Comparison of ENCODE assay signal across 10 mouse cellular contexts in the genomic region with DNA sequence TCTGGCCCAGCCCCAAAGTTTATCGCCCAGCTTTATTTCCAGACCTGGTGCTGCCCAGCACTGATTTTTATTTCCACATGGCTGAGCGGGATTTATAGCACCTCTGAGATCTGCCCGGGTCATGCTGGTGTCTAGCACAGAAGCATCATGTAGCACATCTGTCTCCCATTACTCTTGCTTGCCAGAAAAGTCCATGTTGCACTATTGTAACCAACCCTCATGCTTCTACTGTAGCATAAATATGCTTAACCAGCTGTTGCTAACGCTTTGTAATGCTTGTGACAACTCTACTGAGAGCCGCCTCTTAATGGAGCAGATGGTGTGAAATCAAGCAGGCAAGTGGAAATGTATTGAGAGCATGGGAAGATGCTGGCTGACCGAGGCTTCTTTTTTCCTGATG.
A peak's percentile ranks its signal among the peaks of the same experiment; 100 is the strongest.
DNase-seq lines count a peak whose midpoint lies in the region; ATAC-seq lines count a peak whose summit lies in the region.
"Had no signal": no experiment of that assay in that cellular context is flagged by ENCODE, and none has a peak within 500 bp of the region (broad histone marks: within the 10 kb centered on the region; RNA-seq: fewer than 3 reads in every experiment).

No protein-coding gene starts in this region.

- peak; percentile 82 for ATAC-seq in forebrain, embryonic 16.5 days

- no peak overlapping the region for H3K9ac ChIP-seq in forebrain, embryonic 16.5 days (replicated peaks; ENCODE audit: low read depth, low read length)
- H3K9ac ChIP-seq: heart, embryonic 12.5 days had no signal

- H3K4me2 ChIP-seq in forebrain, embryonic 16.5 days (ENCODE audit: low read length) = no peak overlapping the region
- H3K4me2 ChIP-seq: heart, embryonic 12.5 days had no signal

- whole genome bisulfite sequencing in forebrain, embryonic 16.5 days = 53% methylated on average over 6 of the region's 6 CpGs

- no peak overlapping the region for H3K4me3 ChIP-seq in forebrain, embryonic 16.5 days (replicated peaks; ENCODE audit: low read length)
- H3K4me3 ChIP-seq: heart, embryonic 12.5 days had no signal

- H3K9me3 ChIP-seq in forebrain, embryonic 16.5 days (ENCODE audit: control insufficient read depth, low read length) = no peaks in the 10 kb centered on the region
- H3K9me3 ChIP-seq: G1E; heart, embryonic 12.5 days had no signal

- no peaks in the 10 kb centered on the region for H3K36me3 ChIP-seq in forebrain, embryonic 16.5 days (ENCODE audit: control insufficient read depth, insufficient read depth)
- H3K36me3 ChIP-seq: G1E; heart, embryonic 12.5 days had no signal

- no peaks in the 10 kb centered on the region for H3K4me1 ChIP-seq in forebrain, embryonic 16.5 days (replicated peaks; ENCODE audit: control insufficient read depth, insufficient read depth, low read length)
- H3K4me1 ChIP-seq: heart, embryonic 12.5 days had no signal

- no peaks in the 10 kb centered on the region for H3K27me3 ChIP-seq in forebrain, embryonic 16.5 days (replicated peaks; ENCODE audit: control insufficient read depth, insufficient read depth, low read length)

- no peak overlapping the region for H3K27ac ChIP-seq in forebrain, embryonic 16.5 days (ENCODE audit: low read length)

- DNase-seq in kidney, postnatal 14 days = peak; percentile 13
- DNase-seq in kidney, adult 9 months = no peak
- peak; percentile 60 for DNase-seq in embryo, embryonic 11 days
- peak; percentile 50 for DNase-seq in neural tube, embryonic 10.5 days (ENCODE audit: extremely low spot score, low spot score)
- no peak for DNase-seq in gastrocnemius, postnatal 4 days (ENCODE audit: low spot score in 2 of 2)
- no peak for DNase-seq in cerebellum, adult 18-20 months
- DNase-seq: lung, postnatal 10 days had no signal

Comparison
In these comparisons a context has a peak if more than half of its experiments do, and no peak if none do; other contexts are left out.
1. DNase-seq: peak in kidney, postnatal 14 days (single experiment), embryo, embryonic 11 days (single experiment) and neural tube, embryonic 10.5 days (single experiment); none in kidney, adult 9 months (single experiment), gastrocnemius, postnatal 4 days (0 of 2) and cerebellum, adult 18-20 months (0 of 2).